Mouse (Mus musculus) liver, adult 2 months (tissue): Measurements from ENCODE around the gene Rerg.

Experiments
- CTCF ChIP-seq: fragments of 200-500 bp; IDR thresholded peaks from 2 replicates; pipeline ENCODE4 v1.5.1; 2011; ENCODE audit warnings: low read depth, low read length, control low read depth
- POLR2A ChIP-seq: fragments of 200-500 bp; IDR thresholded peaks from 2 replicates; pipeline ENCODE4 v1.6.1; 2011; ENCODE audit warnings: low read length, control low read depth; ENCODE audit not compliant: insufficient read depth; ENCODE audit errors: extremely low read depth

DNA sequence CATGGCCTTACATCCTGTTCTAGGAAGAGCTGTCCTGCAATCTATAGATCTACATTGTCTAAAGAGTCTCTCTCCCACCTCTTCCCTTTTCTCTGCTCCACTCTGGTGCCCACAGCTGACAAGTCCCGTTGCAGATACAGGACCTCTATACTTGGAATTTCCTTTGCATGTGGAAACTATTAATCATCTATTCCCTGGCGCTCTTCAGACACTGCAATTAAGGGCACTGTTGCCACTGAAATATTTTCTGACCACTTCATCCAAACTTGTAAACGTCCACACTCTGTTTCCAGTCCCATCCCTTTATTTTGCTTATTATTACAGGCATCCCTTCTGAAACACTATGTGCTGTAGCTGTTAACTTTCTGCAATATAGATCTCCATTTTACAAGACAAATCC, 31.9 kb downstream of the Rerg start:
- no peak for TF ChIP-seq CTCF
- no peak for TF ChIP-seq POLR2A
